20 mouse cellular contexts compared by ENCODE assay signal in the genomic region with DNA sequence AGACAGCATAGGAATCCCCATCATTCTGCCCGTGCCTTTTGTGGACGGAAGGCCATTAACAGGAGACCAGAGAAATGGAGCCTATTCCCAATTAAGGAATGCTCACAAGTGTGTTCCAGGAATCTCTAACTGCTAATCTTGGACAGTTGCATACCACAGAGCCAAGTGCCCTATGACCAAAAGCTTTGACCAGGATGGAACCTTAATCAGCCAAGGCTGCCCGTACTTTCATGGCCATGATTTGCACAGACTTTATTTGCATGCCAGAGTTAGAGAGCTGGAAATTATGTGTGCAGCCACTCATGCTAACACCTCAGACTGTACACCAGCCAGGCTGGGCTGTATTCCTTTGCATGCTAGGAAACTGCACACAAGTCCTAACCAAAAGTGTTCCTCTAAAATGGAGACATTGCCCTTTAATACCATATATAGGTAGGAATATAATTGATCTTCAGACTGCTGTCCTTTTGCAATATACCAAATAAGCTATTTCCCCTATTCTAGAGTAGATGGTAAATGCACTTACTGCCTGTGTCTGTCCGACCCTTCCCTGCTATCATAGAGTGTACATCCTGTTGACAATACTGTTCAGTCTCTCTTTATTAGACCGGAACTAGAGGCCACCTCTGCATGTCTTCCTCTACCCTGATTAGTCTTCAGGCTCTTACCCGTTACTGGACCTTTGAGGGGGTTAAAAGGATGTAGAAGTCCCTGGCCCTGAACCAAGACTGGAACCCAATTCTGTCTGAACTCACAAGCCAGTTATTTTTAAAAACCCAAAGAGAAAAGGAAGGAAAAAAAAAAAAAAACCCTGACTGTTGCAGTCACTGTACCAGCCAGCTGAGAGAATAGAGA. TPM values are rescaled to one million over a fixed set of nuclear protein-coding genes. Genes with fewer than 3 reads are reported as not detected.
DNase-seq lines count a peak whose midpoint lies in the region; ATAC-seq lines count a peak whose summit lies in the region.
"Had no signal": no experiment of that assay in that cellular context is flagged by ENCODE, and none has a peak within 500 bp of the region (broad histone marks: within the 10 kb centered on the region; RNA-seq: fewer than 3 reads in every experiment).

No protein-coding gene starts in this region.

- no peak for DNase-seq in heart, adult 9 months (ENCODE audit: low spot score in 2 of 2)
- DNase-seq in liver, embryonic 11.5 days (ENCODE audit: low spot score) = no peak
- DNase-seq in brain, adult 2 months (ENCODE audit: low read depth, low spot score) = peak; percentile 53
- DNase-seq in splenic B cell, adult 2 months (ENCODE audit: low read depth, low spot score) = peak; percentile 49
- DNase-seq in ovary, postnatal 14 days (ENCODE audit: low spot score) = no peak
- DNase-seq: adrenal gland, postnatal 10 days; cerebellum, postnatal 25 days; gastrocnemius, postnatal 36 days; lung, postnatal 4 days; thymus, postnatal 25 days had no signal

- H3K4me3 ChIP-seq in heart, embryonic 14.5 days (ENCODE audit: control insufficient read depth in 1 of 2, insufficient read depth in 1 of 2, low read depth in 1 of 2, low read length in 2 of 2) = no peak overlapping the region
- H3K4me3 ChIP-seq in liver, embryonic 12.5 days = no peak overlapping the region
- H3K4me3 ChIP-seq in liver, embryonic 11.5 days (ENCODE audit: low read depth, low read length) = no peak overlapping the region
- H3K4me3 ChIP-seq: limb, embryonic 15.5 days; neural tube, embryonic 13.5 days had no signal

- H3K9me3 ChIP-seq in heart, embryonic 14.5 days (ENCODE audit: control insufficient read depth, low read length) = no peaks in the 10 kb centered on the region
- H3K9me3 ChIP-seq in liver, embryonic 12.5 days (replicated peaks) = no peaks in the 10 kb centered on the region
- H3K9me3 ChIP-seq in liver, embryonic 11.5 days (ENCODE audit: control insufficient read depth, low read length) = no peaks in the 10 kb centered on the region
- H3K9me3 ChIP-seq: limb, embryonic 15.5 days; neural tube, embryonic 13.5 days had no signal

- no peak overlapping the region for H3K4me2 ChIP-seq in heart, embryonic 14.5 days (ENCODE audit: low read length)
- H3K4me2 ChIP-seq in liver, embryonic 12.5 days = no peak overlapping the region
- H3K4me2 ChIP-seq in liver, embryonic 11.5 days = no peak overlapping the region
- H3K4me2 ChIP-seq: limb, embryonic 15.5 days; neural tube, embryonic 13.5 days had no signal

- WGBS in heart, embryonic 14.5 days = 52% methylated on average over 6 of the region's 6 CpGs
- 54% methylated on average over 6 of the region's 6 CpGs for WGBS in liver, embryonic 12.5 days (ENCODE audit: insufficient replicate concordance)
- 64% methylated on average over 6 of the region's 6 CpGs for WGBS in liver, embryonic 11.5 days

- no peaks in the 10 kb centered on the region for H3K27me3 ChIP-seq in heart, embryonic 14.5 days (ENCODE audit: control insufficient read depth, insufficient read depth, low read length)
- no peaks in the 10 kb centered on the region for H3K27me3 ChIP-seq in liver, embryonic 12.5 days (replicated peaks)
- H3K27me3 ChIP-seq in liver, embryonic 11.5 days (replicated peaks; ENCODE audit: control insufficient read depth, insufficient read depth, low read length) = no peaks in the 10 kb centered on the region
- no peaks in the 10 kb centered on the region for H3K27me3 ChIP-seq in splenic B cell, adult 2 months (ENCODE audit: control insufficient read depth, insufficient read depth, low read length, poor library complexity, severe bottlenecking)
- H3K27me3 ChIP-seq: limb, embryonic 15.5 days; neural tube, embryonic 13.5 days had no signal

- H3K27ac ChIP-seq in heart, embryonic 14.5 days (replicated peaks in 1 of 2; ENCODE audit: control insufficient read depth in 1 of 2, insufficient read depth in 1 of 2, low read depth in 2 of 2, low read length in 2 of 2) = 0 out of 4 replicates have a peak overlapping the region, but pooled peaks of 1 of the 2 experiments have one; percentile 27
- peak overlapping the region; percentile 52; the same call in 1 of the 2 replicates for H3K27ac ChIP-seq in liver, embryonic 12.5 days
- no peak overlapping the region; the same call in 1 of the 2 replicates for H3K27ac ChIP-seq in liver, embryonic 11.5 days (ENCODE audit: low read depth, low read length)
- H3K27ac ChIP-seq: hindbrain, postnatal 0 days; limb, embryonic 15.5 days; neural tube, embryonic 13.5 days had no signal

- no peaks in the 10 kb centered on the region for H3K36me3 ChIP-seq in heart, embryonic 14.5 days (ENCODE audit: control insufficient read depth, insufficient read depth, low read length)
- H3K36me3 ChIP-seq in liver, embryonic 12.5 days = no peaks in the 10 kb centered on the region
- H3K36me3 ChIP-seq in liver, embryonic 11.5 days (ENCODE audit: control insufficient read depth, insufficient read depth, low read length) = no peaks in the 10 kb centered on the region
- H3K36me3 ChIP-seq in splenic B cell, adult 2 months (ENCODE audit: control insufficient read depth, insufficient read depth, low read length, poor library complexity, severe bottlenecking) = no peaks in the 10 kb centered on the region
- H3K36me3 ChIP-seq: limb, embryonic 15.5 days; neural tube, embryonic 13.5 days had no signal

- H3K9ac ChIP-seq in heart, embryonic 14.5 days (ENCODE audit: low read length) = no peak overlapping the region
- no peak overlapping the region for H3K9ac ChIP-seq in liver, embryonic 12.5 days
- H3K9ac ChIP-seq in liver, embryonic 11.5 days (ENCODE audit: low read depth, low read length) = no peak overlapping the region
- H3K9ac ChIP-seq: limb, embryonic 15.5 days; neural tube, embryonic 13.5 days had no signal

- 0 out of 2 replicates have a peak, but pooled peaks have one; percentile 47 for ATAC-seq in heart, embryonic 14.5 days (ENCODE audit: insufficient number of reproducible peaks, insufficient read depth, low FRiP score, low read depth)
- ATAC-seq in liver, embryonic 12.5 days = no peak
- ATAC-seq in liver, embryonic 11.5 days (replicated peaks; ENCODE audit: low FRiP score) = no peak; the same call in 1 of the 2 replicates
- no peak for ATAC-seq in monocyte, adult 5-6 weeks (replicated peaks; ENCODE audit: insufficient number of reproducible peaks, low FRiP score, low TSS enrichment, poor library complexity, severe bottlenecking)
- ATAC-seq: hindbrain, postnatal 0 days; midbrain, embryonic 16.5 days had no signal

- H3K4me1 ChIP-seq in heart, embryonic 14.5 days (ENCODE audit: control insufficient read depth in 2 of 2, insufficient read depth in 2 of 2, low read length in 2 of 2) = peaks cover 18 to 26% of the 10 kb centered on the region in 2 experiments
- H3K4me1 ChIP-seq in liver, embryonic 12.5 days = peaks cover 3% of the 10 kb centered on the region; the same call in 1 of the 2 replicates
- H3K4me1 ChIP-seq in liver, embryonic 11.5 days (replicated peaks; ENCODE audit: control insufficient read depth, insufficient read depth, low read length) = no peaks in the 10 kb centered on the region

RNA-seq across cellular contexts. Expression of a gene that starts 22.6 kb away (rescaled TPM):
- not detected in 2 replicates for polyA plus RNA-seq in heart, embryonic 14.5 days (2014; fragmentation: Nextera tagmentation; extraction: Ambion mirVana)
- not detected in 2 replicates for polyA plus RNA-seq in liver, embryonic 12.5 days (2016; fragmentation: Nextera tagmentation; extraction: Ambion mirVana)
- polyA plus RNA-seq in liver, embryonic 11.5 days (2014; fragmentation: Nextera tagmentation; extraction: Ambion mirVana) = not detected in 2 replicates
- total RNA-seq in monocyte, adult 5-6 weeks (2017) = 0.67 TPM in 1 of 3 replicates, not detected in the others
- total RNA-seq: adrenal gland, postnatal 10 days; gastrocnemius, postnatal 36 days; hindbrain, postnatal 0 days had no signal
- polyA plus RNA-seq: embryonic facial prominence, embryonic 11.5 days; heart, postnatal 0 days; hindbrain, postnatal 0 days; large intestine, adult 2 months; midbrain, embryonic 16.5 days; neural tube, embryonic 13.5 days had no signal

Comparison
In these comparisons a context has a peak if more than half of its experiments do, and no peak if none do; other contexts are left out.
1. DNase-seq: peak in brain, adult 2 months (single experiment) and splenic B cell, adult 2 months (single experiment); none in heart, adult 9 months (0 of 2), liver, embryonic 11.5 days (single experiment) and ovary, postnatal 14 days (single experiment).